Mouse (Mus musculus) intestine, postnatal 0 days (tissue): ENCODE measurements around the gene Hinfp. TPM values are rescaled to one million over a fixed set of nuclear protein-coding genes. Genes with fewer than 3 reads are reported as not detected.
A peak's percentile ranks its signal among the peaks of the same experiment; 100 is the strongest.
"Not testable (repeated sequence)": the region's sequence is repeated elsewhere in the genome, so short reads cannot be mapped to it uniquely, and the experiment has no call there.

Experiments used
- ATAC-seq: fragments of 200-750 bp; cut with Nextera tagmentation; 2 replicates; pipeline ENCODE4 v1.8.0; 2017; ENCODE audit warnings: mild to moderate bottlenecking, moderate TSS enrichment, moderate library complexity
- H3K27ac ChIP-seq: fragments of 300-500 bp; sonication (generic); 2 replicates; pipeline ENCODE4 v1.5.1; 2014; ENCODE audit warnings: mild to moderate bottlenecking, low read depth, low read length, moderate library complexity
- H3K27me3 ChIP-seq: fragments of 300-500 bp; sonication (generic); replicated peaks from 2 replicates; pipeline ENCODE4 v1.6.1; 2014; ENCODE audit warnings: low read length, mixed read lengths; ENCODE audit not compliant: control insufficient read depth, insufficient read depth
- H3K36me3 ChIP-seq: fragments of 300-500 bp; sonication (generic); 2 replicates; pipeline ENCODE4 v1.6.1; 2014; ENCODE audit warnings: mild to moderate bottlenecking, moderate library complexity; ENCODE audit not compliant: control insufficient read depth, insufficient read depth
- H3K4me1 ChIP-seq: fragments of 300-500 bp; sonication (generic); replicated peaks from 2 replicates; pipeline ENCODE4 v1.6.1; 2014; ENCODE audit warnings: antibody characterized with exemption, low read length, mixed read lengths; ENCODE audit not compliant: control insufficient read depth, insufficient read depth
- H3K4me2 ChIP-seq: fragments of 300-500 bp; sonication (generic); replicated peaks from 2 replicates; pipeline ENCODE4 v1.6.1; 2014; ENCODE audit warnings: low read depth, mild to moderate bottlenecking, moderate library complexity
- H3K4me3 ChIP-seq: fragments of 300-500 bp; sonication (generic); 2 replicates; pipeline ENCODE4 v1.5.1; 2014; ENCODE audit warnings: low read depth, low read length
- H3K9ac ChIP-seq: fragments of 300-500 bp; sonication (generic); 2 replicates; pipeline ENCODE4 v1.6.1; 2014; ENCODE audit warnings: mild to moderate bottlenecking, low read depth, low read length
- H3K9me3 ChIP-seq: fragments of 300-500 bp; sonication (generic); 2 replicates; pipeline ENCODE4 v1.6.1; 2016; ENCODE audit warnings: mixed run types; ENCODE audit not compliant: control insufficient read depth
- CTCF ChIP-seq: sonication (generic); IDR thresholded peaks from 2 replicates; pipeline ENCODE4 v1.5.1; 2016; ENCODE audit warnings: low read depth, mild to moderate bottlenecking, control low read depth, antibody characterized with exemption, moderate library complexity
- WGBS: fragments of 180-500 bp; shearing (Covaris S2); extraction: QIAGEN DNeasy Blood & Tissue Kit; methylation state at CpG from one replicate; pipeline ENCODE4 v1.1.7; 2014; 5-methylcytosine and 5-hydroxymethylcytosine counted together
- polyA plus RNA-seq: library from polyadenylated mRNA; unstranded; fragments of >200 nt; fragmentation: Nextera tagmentation; extraction: Ambion mirVana; gene quantifications from 2 replicates; pipeline ENCODE4 v1.2.1, GENCODE M21; 2015

The Hinfp gene
- polyA plus RNA-seq, 1 experiment from 2014 or later: 6.0 TPM

DNA sequence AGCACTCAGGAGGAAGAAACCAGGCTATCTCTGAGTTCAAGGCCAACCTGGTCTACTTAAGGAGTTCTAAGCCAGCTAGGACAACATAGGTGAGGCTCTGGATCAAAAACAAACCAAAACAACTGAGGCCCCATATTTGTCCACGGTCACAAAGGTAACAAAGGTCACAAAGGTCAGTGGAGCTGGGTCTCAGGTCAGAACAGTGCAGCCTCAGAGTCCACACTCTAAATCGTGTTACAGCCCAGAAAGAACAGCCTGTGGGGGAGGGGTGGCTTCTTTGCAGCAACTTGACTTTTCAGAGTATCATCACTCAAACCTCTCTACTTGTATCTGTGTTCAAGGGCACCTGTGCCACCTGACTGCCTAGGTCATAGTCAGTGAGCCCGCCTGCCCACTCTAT, 4.3 kb upstream of the Hinfp start:
- TF ChIP-seq CTCF: no peak
- 72% methylated on average over 3 of the region's 3 CpGs for WGBS
- Histone ChIP-seq H3K4me1 (no peaks in the 10 kb centered on the region), H3K9ac (no peak overlapping the region), H3K4me3 (no peak overlapping the region), H3K27ac (no peak overlapping the region), H3K36me3 (peaks cover 29% of the 10 kb centered on the region), H3K27me3 (no peaks in the 10 kb centered on the region), H3K4me2 (no peak overlapping the region), H3K9me3 (no peaks in the 10 kb centered on the region)
- ATAC-seq: no peak

DNA sequence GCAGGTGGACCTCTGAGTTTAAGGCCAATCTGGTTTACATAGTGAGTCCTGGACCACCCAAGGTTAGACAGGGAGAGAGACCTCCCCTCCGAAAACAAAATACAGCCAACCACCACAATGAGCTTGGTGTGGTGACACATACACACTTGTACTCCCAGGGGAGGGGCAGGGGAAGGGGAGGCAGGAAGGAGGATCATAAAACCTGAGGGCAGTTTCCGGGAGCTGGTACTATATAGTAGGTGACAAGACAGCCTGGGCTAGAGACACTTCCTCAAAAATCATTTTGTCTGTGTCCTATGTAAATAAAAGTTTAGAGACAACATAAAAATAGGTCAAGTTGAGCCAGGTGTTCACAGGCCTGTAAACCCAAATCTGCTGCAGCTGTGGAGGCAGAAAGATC, 1.8 kb upstream of the Hinfp start:
- H3K9ac ChIP-seq: no peak overlapping the region
- 77% methylated on average over 2 of the region's 2 CpGs for WGBS
- no peak overlapping the region for H3K4me2 ChIP-seq
- H3K27ac ChIP-seq: no peak overlapping the region
- peaks cover 5% of the 10 kb centered on the region for H3K36me3 ChIP-seq
- H3K4me1 ChIP-seq: 0 out of 2 replicates have a peak, but pooled peaks cover 9% of the 10 kb centered on the region
- ATAC-seq: no peak
- no peaks in the 10 kb centered on the region for H3K9me3 ChIP-seq
- H3K27me3 ChIP-seq: no peaks in the 10 kb centered on the region
- no peak overlapping the region for H3K4me3 ChIP-seq
- no peak for TF ChIP-seq CTCF

DNA sequence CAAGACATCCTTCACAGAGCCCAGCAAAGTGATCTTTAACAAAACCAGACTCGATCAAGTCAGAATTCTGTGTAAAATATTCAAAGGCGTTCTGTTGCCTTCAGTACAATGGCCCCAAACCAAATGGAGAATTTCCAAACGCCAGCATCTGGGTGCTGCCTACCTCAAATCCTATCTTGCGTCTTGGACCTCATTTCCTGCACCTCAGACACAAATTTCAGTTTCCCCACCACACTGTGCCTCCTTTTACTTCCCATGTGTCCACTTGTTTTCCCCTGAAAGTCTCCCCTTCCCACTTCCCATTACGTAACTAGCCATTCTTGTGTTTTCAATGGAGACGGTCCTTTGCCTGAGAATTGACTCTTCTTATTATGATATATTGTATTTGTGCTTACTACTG, 1.1 kb upstream of the Hinfp start:
- H3K36me3 ChIP-seq: peaks cover 13% of the 10 kb centered on the region
- H3K27me3 ChIP-seq: no peaks in the 10 kb centered on the region
- H3K4me3 ChIP-seq: no peak overlapping the region
- no peak for TF ChIP-seq CTCF
- no peak overlapping the region for H3K9ac ChIP-seq
- no peaks in the 10 kb centered on the region for H3K9me3 ChIP-seq
- no peak overlapping the region for H3K4me2 ChIP-seq
- H3K27ac ChIP-seq: no peak overlapping the region
- 0 out of 2 replicates have a peak, but pooled peaks cover 9% of the 10 kb centered on the region for H3K4me1 ChIP-seq
- WGBS: 86% methylated on average over 6 of the region's 6 CpGs
- no peak for ATAC-seq

DNA sequence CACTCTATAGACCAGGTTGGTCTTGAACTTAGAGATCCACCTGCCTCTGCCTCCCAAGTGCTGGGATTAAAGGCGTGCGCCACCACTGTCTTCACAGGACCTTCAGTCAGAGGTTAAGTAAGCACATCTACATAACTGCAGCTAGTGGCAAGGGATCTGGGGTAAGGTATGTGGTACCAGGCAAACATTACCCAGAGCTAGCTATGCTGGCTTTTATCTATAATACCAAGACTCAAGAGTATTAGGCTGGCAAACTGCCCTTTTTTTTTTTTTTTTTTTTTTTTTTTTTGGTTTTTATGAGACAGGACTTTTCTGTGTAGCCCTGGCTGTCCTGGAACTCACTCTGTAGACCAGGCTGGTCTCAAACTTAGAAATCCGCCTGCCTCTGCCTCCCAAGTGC, 5.5 kb downstream of the Hinfp start:
- H3K9ac ChIP-seq, H3K4me1 ChIP-seq, H3K9me3 ChIP-seq, H3K4me3 ChIP-seq, H3K27ac ChIP-seq, H3K4me2 ChIP-seq, ATAC-seq, H3K27me3 ChIP-seq: not testable (repeated sequence)
- 92% methylated on average over 3 of the region's 3 CpGs for WGBS
- H3K36me3 ChIP-seq: peaks cover 68% of the 10 kb centered on the region

DNA sequence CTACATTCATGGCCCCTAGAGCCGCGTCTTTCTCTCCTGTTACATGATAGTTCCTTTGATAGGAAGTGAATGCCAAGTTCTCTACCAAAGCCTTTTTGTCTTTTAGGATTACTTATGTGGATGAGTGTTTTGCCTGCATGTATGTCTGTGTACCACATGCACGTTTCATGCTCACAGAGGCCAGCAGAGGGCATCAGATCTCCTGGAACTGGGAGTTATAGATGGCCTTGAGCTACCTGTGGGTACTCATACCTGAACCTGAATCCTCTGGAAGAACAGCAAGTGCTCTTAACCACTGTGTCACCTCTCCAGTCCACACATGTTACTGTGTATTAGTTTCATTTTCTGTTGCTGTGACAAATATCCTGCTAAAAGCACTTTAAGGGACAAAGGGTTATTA, 13.0 kb downstream of the Hinfp start:
- H3K4me3 ChIP-seq: no peak overlapping the region
- TF ChIP-seq CTCF: peak; percentile 83
- H3K27ac ChIP-seq: no peak overlapping the region
- ATAC-seq: no peak
- peaks cover 7% of the 10 kb centered on the region; the same call in 1 of the 2 replicates for H3K27me3 ChIP-seq
- no peak overlapping the region for H3K4me2 ChIP-seq
- 67% methylated on average over 3 of the region's 3 CpGs for WGBS
- H3K9me3 ChIP-seq: no peaks in the 10 kb centered on the region
- 0 out of 2 replicates have a peak, but pooled peaks cover 7% of the 10 kb centered on the region for H3K4me1 ChIP-seq
- peaks cover 69% of the 10 kb centered on the region for H3K36me3 ChIP-seq
- H3K9ac ChIP-seq: no peak overlapping the region

DNA sequence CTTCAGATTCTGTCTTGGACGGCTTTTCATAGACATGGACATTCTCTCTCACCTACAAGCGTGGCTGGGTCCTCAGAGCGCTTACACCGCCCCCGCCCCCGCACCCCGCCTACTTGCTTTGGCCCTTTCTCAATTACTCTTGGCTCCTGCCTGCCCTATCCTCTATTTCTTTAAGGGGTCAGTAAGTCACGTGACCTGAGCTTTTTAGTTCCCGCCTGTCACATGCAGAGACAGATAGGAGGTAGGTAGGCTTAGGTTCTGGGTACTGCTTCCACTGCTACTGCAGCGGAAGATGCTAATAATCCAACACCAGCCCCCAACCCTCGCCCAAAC, 16.5 kb downstream of the Hinfp start:
- no peak for ATAC-seq
- H3K27ac ChIP-seq: no peak overlapping the region
- no peak for TF ChIP-seq CTCF
- peaks cover 37% of the 10 kb centered on the region for H3K36me3 ChIP-seq
- peaks cover 8% of the 10 kb centered on the region; the same call in 1 of the 2 replicates for H3K27me3 ChIP-seq
- H3K9ac ChIP-seq: no peak overlapping the region
- H3K4me3 ChIP-seq: peak overlapping the region; percentile 53; the same call in 1 of the 2 replicates
- H3K4me1 ChIP-seq: 0 out of 2 replicates have a peak, but pooled peaks cover 7% of the 10 kb centered on the region
- WGBS: 17% methylated on average over 11 of the region's 11 CpGs
- peak overlapping the region; percentile 80 for H3K4me2 ChIP-seq
- H3K9me3 ChIP-seq: no peaks in the 10 kb centered on the region
